Mouse (Mus musculus) CD4-positive, CD25-positive, alpha-beta regulatory T cell, adult 9 weeks (primary cell): ENCODE data around the gene 1700074P13Rik. TPM values are rescaled to one million over a fixed set of nuclear protein-coding genes. Genes with fewer than 3 reads are reported as not detected.

ENCODE experiments used
- polyA plus RNA-seq: library from polyadenylated mRNA; unstranded; fragments of 100-300 nt; shearing (Covaris generic); gene quantifications from one replicate; pipeline ENCODE4 v1.2.1, GENCODE M21; 2017

1700074P13Rik gene
- not detected for polyA plus RNA-seq

GRCm38 (mm10) chr6:40940457-40940856 is at the start of gene 1700074P13Rik:
1700074P13Rik (minus strand) TSS chr6:40940557.

DNA sequence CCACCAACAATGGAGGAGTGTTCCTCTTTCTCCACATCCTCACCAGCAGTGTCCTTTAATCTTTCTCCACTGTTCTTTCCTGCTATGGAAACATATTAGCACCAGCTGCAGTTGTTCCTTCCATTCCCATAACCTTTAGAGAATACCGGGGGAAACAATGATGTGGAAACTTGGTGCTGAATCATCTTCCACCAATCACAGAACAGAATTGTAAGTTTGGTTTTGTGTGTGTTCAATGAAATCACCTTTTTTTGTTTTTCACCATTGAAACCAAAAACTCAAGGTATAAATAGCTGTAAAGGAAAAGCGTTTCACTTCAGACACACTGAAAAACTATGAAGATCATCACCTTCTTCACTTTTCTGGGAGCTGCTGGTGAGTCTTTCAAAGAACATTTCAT is 24.1 kb upstream of the 1700074P13Rik start, which contains the start of gene 1810009J06Rik:
Gene 1810009J06Rik, plus strand, starts transcription at position 301 of the 400 bp plus-strand sequence.

DNA sequence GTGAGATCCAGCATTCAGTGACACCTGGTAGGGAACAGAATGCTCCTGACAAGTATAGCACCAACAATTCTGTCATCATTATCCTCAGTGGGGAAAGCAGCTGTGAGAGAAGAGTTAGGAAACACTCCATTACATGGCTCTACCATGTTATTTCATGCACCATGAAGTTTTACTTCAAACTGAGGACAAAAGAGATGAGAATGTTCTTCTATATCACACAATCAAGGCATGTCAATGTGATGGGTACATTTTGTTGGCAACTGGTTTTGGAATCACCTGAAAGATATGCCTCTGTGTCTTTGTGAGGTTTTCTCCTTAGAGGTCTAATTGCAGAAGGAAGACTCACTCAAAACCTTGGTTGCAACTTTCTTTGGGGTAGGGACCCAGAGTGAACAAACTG is 11.4 kb upstream of the 1700074P13Rik start, which contains the start of gene Gm4744:
Gene Gm4744, minus strand, starts transcription at position 101 of the 400 bp plus-strand sequence.

DNA sequence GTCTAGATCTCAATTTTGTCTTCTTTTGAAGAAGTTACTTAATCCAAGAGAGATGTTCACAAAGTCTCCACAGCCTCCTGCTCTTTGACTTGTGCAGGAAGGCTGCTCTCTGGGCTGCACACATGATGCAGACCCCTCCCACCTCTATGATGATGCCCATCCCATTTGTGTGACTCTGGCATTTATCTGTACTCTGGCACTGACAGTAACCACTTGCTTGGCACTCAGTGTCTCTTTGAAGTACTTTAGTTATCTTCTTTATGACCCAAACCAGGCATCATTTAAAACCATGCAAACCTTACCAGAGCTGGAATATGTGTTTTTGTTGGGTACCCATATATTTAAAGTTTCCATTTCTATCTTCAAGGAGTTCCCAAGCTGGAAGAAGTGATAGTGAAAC is 40.1 kb downstream of the 1700074P13Rik start, which contains the start of gene Prss58:
Gene Prss58, minus strand, starts transcription at position 101 of the 400 bp plus-strand sequence.

DNA sequence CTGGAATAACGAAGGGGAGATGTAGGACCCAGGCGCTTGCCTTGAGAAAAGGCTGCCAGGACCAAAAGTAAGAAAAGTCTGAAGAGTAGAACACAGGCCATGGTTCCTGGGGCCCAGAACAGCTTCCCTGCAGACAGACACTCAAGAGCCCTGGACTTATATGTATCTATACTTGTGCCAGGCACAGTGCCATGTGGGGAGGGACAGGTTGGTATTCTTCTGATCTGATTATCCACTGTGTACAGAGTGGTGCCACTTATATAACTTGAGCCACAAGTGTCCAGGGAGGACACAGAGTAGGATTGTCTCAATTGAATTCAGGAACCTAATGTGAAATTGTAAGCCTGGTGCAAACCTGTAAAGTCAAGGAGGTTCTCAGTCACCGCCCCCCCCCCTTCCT is 53.0 kb downstream of the 1700074P13Rik start, which contains the start of gene Moxd2:
Gene Moxd2, minus strand, starts transcription at position 101 of the 400 bp plus-strand sequence.

Other genes starting within 250 kb of the 1700074P13Rik start
- 0.15 TPM for gene Moxd2, start 53.1 kb downstream of the 1700074P13Rik start, polyA plus RNA-seq
- not detected for gene Prss58, start 40.2 kb downstream of the 1700074P13Rik start, polyA plus RNA-seq
- gene Gm4744, start 11.3 kb upstream of the 1700074P13Rik start, polyA plus RNA-seq, result not detected
- not detected for gene 1810009J06Rik, start 24.2 kb upstream of the 1700074P13Rik start, polyA plus RNA-seq
- gene Gm2663, start 58.9 kb upstream of the 1700074P13Rik start, polyA plus RNA-seq, result 4.4 TPM
- not detected for gene 2210010C04Rik, start 95.0 kb upstream of the 1700074P13Rik start, polyA plus RNA-seq